Mouse (Mus musculus): ENCODE measurements at regions not wholly inside any gene's neighbourhood (a gene's known extent, or its start where the extent isn't known, plus 50 kb on each side); places are given as distances from the start of the nearest gene placed in this dataset.

GRCm38 (mm10) chr3:31790342-31790970, 111.9 kb upstream of the Kcnmb2 start:
- TF ChIP-seq CTCF (IDR thresholded peaks at IDR 0.05; ENCODE audit: borderline replicate concordance, insufficient read depth, low read depth, low read length) (peak; percentile 15; the same call in 1 of the 2 replicates), POLR2A (IDR thresholded peaks at IDR 0.05; ENCODE audit: borderline replicate concordance, insufficient read depth, low read length) (no peak)
